Mouse (Mus musculus) embryonic facial prominence, embryonic 14.5 days (tissue): ENCODE measurements at regions not wholly inside any gene's neighbourhood (a gene's known extent, or its start where the extent isn't known, plus 50 kb on each side); places are given as distances from the start of the nearest gene placed in this dataset.
A peak's percentile ranks its signal among the peaks of the same experiment; 100 is the strongest.

ENCODE experiments used
- ATAC-seq: fragments of 200-750 bp; cut with Nextera tagmentation; 2 replicates; pipeline ENCODE4 v1.8.0; 2017; ENCODE audit warnings: low read depth, moderate number of reproducible peaks, moderate TSS enrichment
- DNase-seq: peaks from one replicate; pipeline ENCODE4 v3.0.0-alpha.2; 2015; ENCODE audit warnings: low spot score
- H3K27ac ChIP-seq: fragments of 300-500 bp; sonication (generic); replicated peaks from 2 replicates; pipeline ENCODE4 v1.5.1; 2014; ENCODE audit warnings: low read depth, mild to moderate bottlenecking, low read length, moderate library complexity
- H3K27me3 ChIP-seq: fragments of 300-500 bp; sonication (generic); replicated peaks from 2 replicates; pipeline ENCODE4 v1.6.1; 2014; ENCODE audit warnings: low read length; ENCODE audit not compliant: control insufficient read depth, insufficient read depth
- H3K36me3 ChIP-seq: fragments of 300-500 bp; sonication (generic); 2 replicates; pipeline ENCODE4 v1.6.1; 2014; ENCODE audit warnings: low read length, mixed read lengths; ENCODE audit not compliant: control insufficient read depth, insufficient read depth
- H3K4me1 ChIP-seq: fragments of 300-500 bp; sonication (generic); 2 replicates; pipeline ENCODE4 v1.6.1; 2014; ENCODE audit warnings: antibody characterized with exemption, low read length; ENCODE audit not compliant: control insufficient read depth, insufficient read depth
- H3K4me2 ChIP-seq: fragments of 300-500 bp; sonication (generic); 2 replicates; pipeline ENCODE4 v1.6.1; 2014; ENCODE audit warnings: low read depth, mild to moderate bottlenecking, low read length, moderate library complexity, mixed read lengths
- H3K4me3 ChIP-seq: fragments of 300-500 bp; sonication (generic); 2 replicates; pipeline ENCODE4 v1.5.1; 2014; ENCODE audit warnings: low read depth, mild to moderate bottlenecking, low read length
- H3K9ac ChIP-seq: fragments of 300-500 bp; sonication (generic); 2 replicates; pipeline ENCODE4 v1.6.1; 2014; ENCODE audit warnings: low read depth, mild to moderate bottlenecking, low read length, moderate library complexity, mixed read lengths
- H3K9me3 ChIP-seq: fragments of 300-500 bp; sonication (generic); 2 replicates; pipeline ENCODE4 v1.6.1; 2016; ENCODE audit warnings: low read length; ENCODE audit not compliant: control insufficient read depth
- WGBS: fragments of 180-500 bp; shearing (Covaris S2); extraction: QIAGEN DNeasy Blood & Tissue Kit; methylation state at CpG from one replicate; pipeline ENCODE4 v1.1.7; 2014; 5-methylcytosine and 5-hydroxymethylcytosine counted together

DNA sequence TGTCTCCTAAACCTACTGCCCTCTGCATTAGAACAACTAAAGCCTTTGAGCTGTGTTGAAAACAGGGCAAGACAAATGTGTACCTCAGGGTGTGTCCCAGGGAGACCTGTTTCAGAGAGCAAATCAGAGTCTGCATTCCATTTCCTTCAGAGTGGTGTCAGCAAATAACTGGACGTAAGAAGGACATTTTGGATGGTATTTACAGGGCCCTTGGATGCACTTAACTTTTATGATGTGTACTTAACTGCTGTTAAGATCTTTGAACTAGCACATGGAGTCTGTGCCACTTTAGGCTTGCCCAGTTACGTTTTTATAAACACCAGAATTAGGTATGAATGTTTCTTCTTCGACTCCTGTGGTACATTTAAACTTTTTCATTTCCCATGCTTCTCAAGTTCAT, 123.0 kb upstream of the Mmadhc start:
- no peaks in the 10 kb centered on the region for H3K9me3 ChIP-seq
- no peaks in the 10 kb centered on the region for H3K27me3 ChIP-seq
- H3K27ac ChIP-seq, result no peak overlapping the region
- no peaks in the 10 kb centered on the region for H3K36me3 ChIP-seq
- H3K9ac ChIP-seq, result no peak overlapping the region
- no peak for ATAC-seq
- whole genome bisulfite sequencing, result 57% methylated on average over 3 of the region's 3 CpGs
- H3K4me3 ChIP-seq, result no peak overlapping the region
- DNase-seq, result no peak
- H3K4me1 ChIP-seq, result no peaks in the 10 kb centered on the region
- no peak overlapping the region for H3K4me2 ChIP-seq

DNA sequence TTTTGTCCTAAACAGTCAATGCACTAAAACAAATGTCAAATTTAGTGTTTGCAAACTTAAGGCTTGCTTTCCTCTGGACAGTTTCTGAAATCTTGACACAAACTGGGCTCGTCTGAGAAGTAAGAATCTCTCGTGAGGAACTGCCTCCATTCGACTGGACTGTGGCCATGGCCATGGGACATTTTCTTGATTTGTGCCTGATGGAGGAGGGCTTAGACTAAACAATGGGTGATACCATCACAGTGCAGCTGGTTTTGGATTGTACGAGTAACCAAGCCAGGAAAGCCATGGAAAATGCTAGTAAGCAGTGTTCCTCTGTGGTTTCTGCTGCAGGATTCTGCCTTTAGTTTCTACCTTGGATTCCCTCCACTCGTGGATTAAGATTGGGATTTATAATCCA, 121.0 kb upstream of the Mmadhc start:
- ATAC-seq (no peak), DNase-seq (peak; percentile 17)
- no peaks in the 10 kb centered on the region for H3K9me3 ChIP-seq
- H3K4me2 ChIP-seq, result no peak overlapping the region
- no peak overlapping the region for H3K27ac ChIP-seq
- no peak overlapping the region for H3K4me3 ChIP-seq
- WGBS, result 80% methylated on average over 5 of the region's 5 CpGs
- no peak overlapping the region for H3K9ac ChIP-seq
- no peaks in the 10 kb centered on the region for H3K36me3 ChIP-seq
- no peaks in the 10 kb centered on the region for H3K4me1 ChIP-seq
- no peaks in the 10 kb centered on the region for H3K27me3 ChIP-seq

DNA sequence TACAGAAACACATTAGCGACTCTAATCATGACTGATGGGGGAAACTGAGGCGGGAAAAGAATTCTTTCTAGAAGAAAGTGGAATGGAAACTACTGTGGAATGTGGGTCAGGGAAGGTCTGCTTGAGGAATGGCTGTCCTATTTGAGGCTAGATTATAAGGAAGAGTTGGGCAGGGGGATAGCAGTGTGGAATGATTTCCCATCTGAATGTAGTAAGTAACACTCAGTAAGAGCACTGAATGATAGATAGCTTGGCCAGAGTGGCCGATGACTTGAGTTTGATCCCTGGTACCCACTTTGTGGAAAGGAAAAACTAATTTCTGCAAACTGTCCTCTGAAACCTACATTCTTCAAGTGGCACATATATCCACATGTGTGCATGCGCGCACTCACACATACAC, 120.5 kb upstream of the Mmadhc start:
- Histone ChIP-seq H3K4me1 (no peaks in the 10 kb centered on the region), H3K9me3 (no peaks in the 10 kb centered on the region), H3K9ac (no peak overlapping the region), H3K36me3 (no peaks in the 10 kb centered on the region), H3K4me2 (no peak overlapping the region), H3K27me3 (no peaks in the 10 kb centered on the region), H3K4me3 (no peak overlapping the region), H3K27ac (no peak overlapping the region)
- DNase-seq (no peak), ATAC-seq (no peak)
- 94% methylated on average over 5 of the region's 5 CpGs for WGBS

DNA sequence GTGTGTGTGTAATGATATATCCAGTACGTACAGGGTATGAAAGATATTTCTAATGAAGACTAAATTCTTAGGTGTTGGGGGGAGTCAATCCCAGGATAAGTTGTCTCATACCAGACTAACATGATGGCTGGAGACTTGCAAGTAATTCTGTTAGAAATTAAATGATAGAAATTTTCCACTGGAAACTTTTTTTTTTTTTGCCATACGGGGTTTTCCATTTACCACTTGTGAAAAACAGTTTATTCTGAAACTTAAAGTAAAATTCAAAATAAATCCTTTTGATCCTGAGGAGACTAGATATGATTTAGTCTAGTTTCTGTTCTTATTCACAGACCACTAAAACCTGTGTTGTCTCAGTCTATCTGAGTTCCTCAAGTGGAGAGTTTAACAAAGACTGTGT, 119.5 kb upstream of the Mmadhc start:
- H3K4me1 ChIP-seq, result no peaks in the 10 kb centered on the region
- no peaks in the 10 kb centered on the region for H3K9me3 ChIP-seq
- ATAC-seq (no peak), DNase-seq (no peak)
- H3K27ac ChIP-seq, result no peak overlapping the region
- H3K9ac ChIP-seq, result no peak overlapping the region
- H3K27me3 ChIP-seq, result no peaks in the 10 kb centered on the region
- no peak overlapping the region for H3K4me2 ChIP-seq
- H3K36me3 ChIP-seq, result no peaks in the 10 kb centered on the region
- 71% methylated on average over 2 of the region's 2 CpGs for WGBS
- H3K4me3 ChIP-seq, result no peak overlapping the region

DNA sequence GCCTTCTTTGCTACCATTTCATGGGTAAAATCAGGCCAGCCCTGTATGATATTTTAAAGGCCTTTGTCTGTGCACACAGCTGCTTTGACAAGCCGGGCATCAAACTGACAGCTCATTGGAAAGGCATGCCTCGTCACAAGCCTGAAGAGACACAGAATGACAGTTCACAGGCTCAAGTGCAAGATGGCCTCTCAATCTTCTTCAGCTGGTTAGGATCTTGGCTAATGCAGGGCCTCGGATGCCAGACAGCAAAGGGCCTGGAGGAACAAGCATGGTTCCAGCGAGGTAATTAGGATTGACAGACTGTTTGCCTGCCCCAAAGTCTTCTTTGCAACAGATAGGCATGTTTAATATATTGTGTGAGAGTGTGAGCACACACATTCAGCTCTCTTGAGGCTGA, 109.3 kb upstream of the Mmadhc start:
- Histone ChIP-seq H3K4me3 (no peak overlapping the region), H3K9ac (no peak overlapping the region), H3K4me1 (no peaks in the 10 kb centered on the region), H3K9me3 (no peaks in the 10 kb centered on the region), H3K36me3 (no peaks in the 10 kb centered on the region), H3K4me2 (no peak overlapping the region), H3K27ac (no peak overlapping the region), H3K27me3 (no peaks in the 10 kb centered on the region)
- ATAC-seq, result no peak
- peak; percentile 23 for DNase-seq
- WGBS, result 50% methylated on average over 4 of the region's 4 CpGs

DNA sequence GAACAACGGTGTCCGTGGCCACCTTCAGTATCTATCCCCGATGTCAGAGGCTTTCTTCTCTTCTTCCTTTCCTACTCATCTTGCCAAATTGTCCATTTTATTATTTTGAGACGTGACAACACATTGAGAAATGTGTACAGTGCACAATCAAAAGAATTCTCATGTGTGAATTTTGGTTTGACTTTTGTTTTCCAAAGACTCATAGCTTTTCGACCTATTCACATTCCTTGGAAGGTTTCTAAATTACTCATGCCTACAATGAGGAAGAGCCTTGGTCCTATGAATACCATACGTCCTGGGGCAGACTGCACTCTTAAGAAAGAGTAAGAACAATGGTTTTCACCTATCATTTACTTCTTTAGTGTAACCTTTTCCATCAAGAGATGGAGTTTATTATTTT, 106.5 kb upstream of the Mmadhc start:
- no peaks in the 10 kb centered on the region for H3K36me3 ChIP-seq
- WGBS, result 80% methylated on average over 6 of the region's 6 CpGs
- H3K4me1 ChIP-seq, result no peaks in the 10 kb centered on the region
- ATAC-seq (no peak), DNase-seq (no peak)
- no peaks in the 10 kb centered on the region for H3K27me3 ChIP-seq
- no peak overlapping the region for H3K4me3 ChIP-seq
- no peak overlapping the region for H3K4me2 ChIP-seq
- H3K9me3 ChIP-seq, result no peaks in the 10 kb centered on the region
- H3K9ac ChIP-seq, result no peak overlapping the region
- no peak overlapping the region for H3K27ac ChIP-seq

DNA sequence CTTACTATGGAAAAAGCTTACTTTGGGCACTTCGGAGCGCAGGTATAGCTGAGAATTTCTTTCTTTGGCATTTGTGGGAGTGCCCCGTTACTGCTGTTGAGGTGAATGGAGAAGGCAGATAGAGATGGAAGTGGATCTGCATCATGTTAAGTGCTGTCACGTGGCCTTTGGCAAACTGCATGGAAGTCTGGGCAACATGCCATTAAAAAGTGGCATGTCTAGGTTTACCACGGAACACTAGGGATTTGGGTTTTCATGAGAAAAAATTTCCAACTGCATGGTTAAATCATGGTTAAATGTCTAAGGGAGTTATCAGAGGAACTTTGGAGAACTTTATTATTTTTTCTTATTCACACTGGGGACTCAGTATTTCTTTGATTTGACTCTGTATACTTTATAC, 102.0 kb upstream of the Mmadhc start:
- H3K27ac ChIP-seq, result no peak overlapping the region
- H3K36me3 ChIP-seq, result no peaks in the 10 kb centered on the region
- 59% methylated on average over 5 of the region's 5 CpGs for WGBS
- ATAC-seq, result no peak
- H3K4me3 ChIP-seq, result no peak overlapping the region
- H3K27me3 ChIP-seq, result no peaks in the 10 kb centered on the region
- peak; percentile 77 for DNase-seq
- no peaks in the 10 kb centered on the region for H3K9me3 ChIP-seq
- H3K9ac ChIP-seq, result no peak overlapping the region
- H3K4me2 ChIP-seq, result no peak overlapping the region
- no peaks in the 10 kb centered on the region for H3K4me1 ChIP-seq

DNA sequence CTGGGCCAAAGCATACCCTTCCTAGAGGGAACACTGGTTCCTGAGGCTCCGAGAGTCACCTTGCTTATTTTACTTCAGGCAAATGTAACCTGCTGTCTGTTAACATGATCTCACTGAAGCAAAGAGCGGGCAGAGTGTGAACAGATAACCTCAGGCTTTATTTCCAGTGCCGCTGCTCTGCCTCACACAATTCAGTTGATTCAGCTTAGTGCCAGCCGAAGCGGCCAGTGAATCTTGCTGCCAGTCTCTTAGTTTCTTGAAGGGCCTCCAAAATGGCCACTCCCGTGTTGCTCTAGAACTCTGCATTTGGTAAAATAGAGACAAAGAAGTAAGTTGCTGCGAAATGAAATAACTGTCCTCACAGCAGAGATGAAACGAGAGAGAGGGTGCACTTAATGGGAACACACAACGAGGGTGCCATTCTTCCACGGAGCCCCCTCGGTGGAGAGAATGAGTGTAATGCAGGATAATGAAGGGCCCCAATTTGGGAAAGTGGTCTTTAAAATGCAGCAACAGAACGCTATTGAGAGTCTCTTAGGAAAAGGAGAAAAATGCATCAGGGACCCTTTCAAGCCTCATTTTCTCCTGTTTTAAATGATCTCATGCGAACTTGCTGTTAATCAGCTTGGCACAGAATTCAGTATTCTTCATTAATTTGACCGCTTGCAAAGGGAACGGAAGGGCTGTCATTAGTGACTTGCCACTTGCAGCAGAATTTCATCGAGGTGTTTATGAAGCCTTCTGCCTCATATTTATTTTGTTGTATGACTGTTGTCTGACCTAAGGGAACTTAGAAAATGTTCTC, 81.2 kb upstream of the Mmadhc start:
- H3K9me3 ChIP-seq, result no peaks in the 10 kb centered on the region
- no peaks in the 10 kb centered on the region for H3K36me3 ChIP-seq
- H3K4me2 ChIP-seq, result no peak overlapping the region
- ATAC-seq, result no peak
- no peak overlapping the region for H3K4me3 ChIP-seq
- no peaks in the 10 kb centered on the region for H3K27me3 ChIP-seq
- 76% methylated on average over 16 of the region's 16 CpGs for WGBS
- H3K9ac ChIP-seq, result no peak overlapping the region
- no peak overlapping the region for H3K27ac ChIP-seq
- no peak for DNase-seq
- H3K4me1 ChIP-seq, result no peaks in the 10 kb centered on the region; the same call in 1 of the 2 replicates

DNA sequence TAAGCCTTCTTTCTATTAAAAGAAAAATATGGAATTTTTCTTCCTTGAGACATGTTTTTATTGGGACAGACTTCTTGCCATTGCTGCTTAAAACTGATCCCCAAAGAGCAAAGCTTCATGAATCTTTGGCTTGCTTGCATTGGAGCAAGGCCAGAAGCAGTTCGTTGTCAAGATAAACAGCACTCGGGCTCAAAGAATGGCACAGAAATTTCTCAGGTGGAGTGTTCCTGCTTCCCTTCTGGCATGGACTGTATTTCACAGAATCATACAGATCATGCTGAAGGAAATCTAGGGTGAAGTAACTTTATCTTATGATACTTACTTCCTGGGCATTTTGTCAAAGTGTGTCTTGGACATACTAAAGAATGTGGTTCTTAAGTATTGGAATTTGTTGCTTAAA, 77.0 kb upstream of the Mmadhc start:
- WGBS, result 33% methylated on average over 2 of the region's 2 CpGs
- Histone ChIP-seq H3K9me3 (no peaks in the 10 kb centered on the region), H3K27me3 (no peaks in the 10 kb centered on the region), H3K36me3 (no peaks in the 10 kb centered on the region), H3K9ac (no peak overlapping the region), H3K4me3 (no peak overlapping the region), H3K4me1 (no peaks in the 10 kb centered on the region; the same call in 1 of the 2 replicates), H3K27ac (no peak overlapping the region), H3K4me2 (no peak overlapping the region)
- DNase-seq (peak; percentile 73), ATAC-seq (no peak)
